Mouse (Mus musculus) spleen, postnatal 10 days (tissue): ENCODE data around the gene Hivep2.
A peak's percentile ranks its signal among the peaks of the same experiment; 100 is the strongest.

Experiments
- DNase-seq, 2 experiments: peaks; one replicate each; pipeline ENCODE4 v3.0.0; 2021 to 2022; ENCODE audit warnings: low spot score in 2 of 2

The Hivep2 gene

DNA sequence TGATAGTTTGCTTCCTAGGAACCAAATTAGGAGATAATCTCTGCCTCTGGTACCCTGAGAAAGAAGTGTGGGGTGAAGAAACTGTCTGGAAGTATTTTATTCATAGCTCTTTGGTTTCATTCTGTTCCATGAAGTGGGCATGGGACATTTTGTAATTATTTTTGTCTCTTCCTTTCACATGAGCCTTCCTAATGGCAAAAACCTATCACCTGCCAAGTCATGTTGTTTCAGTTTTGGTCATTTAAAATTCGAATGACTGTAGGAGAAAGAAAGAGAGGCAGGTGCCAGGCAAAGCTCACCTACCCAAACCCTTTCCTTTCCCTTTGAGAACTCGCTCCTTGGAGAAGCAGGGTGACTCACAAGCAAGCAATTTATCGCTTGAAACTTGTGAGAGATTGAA is 53.3 kb downstream of the Hivep2 start:
- DNase-seq: no peak

GRCm38 (mm10) chr10:14020253-14020652 is 54.4 kb downstream of the Hivep2 start:
- no peak for DNase-seq

- no peak for DNase-seq
Measured at GRCm38 (mm10) chr10:14024971-14025370, 59.1 kb downstream of the Hivep2 start.

GRCm38 (mm10) chr10:14027751-14028150 is 61.9 kb downstream of the Hivep2 start:
- no peak for DNase-seq

GRCm38 (mm10) chr10:14028956-14029355 is 63.1 kb downstream of the Hivep2 start:
- DNase-seq: no peak

DNA sequence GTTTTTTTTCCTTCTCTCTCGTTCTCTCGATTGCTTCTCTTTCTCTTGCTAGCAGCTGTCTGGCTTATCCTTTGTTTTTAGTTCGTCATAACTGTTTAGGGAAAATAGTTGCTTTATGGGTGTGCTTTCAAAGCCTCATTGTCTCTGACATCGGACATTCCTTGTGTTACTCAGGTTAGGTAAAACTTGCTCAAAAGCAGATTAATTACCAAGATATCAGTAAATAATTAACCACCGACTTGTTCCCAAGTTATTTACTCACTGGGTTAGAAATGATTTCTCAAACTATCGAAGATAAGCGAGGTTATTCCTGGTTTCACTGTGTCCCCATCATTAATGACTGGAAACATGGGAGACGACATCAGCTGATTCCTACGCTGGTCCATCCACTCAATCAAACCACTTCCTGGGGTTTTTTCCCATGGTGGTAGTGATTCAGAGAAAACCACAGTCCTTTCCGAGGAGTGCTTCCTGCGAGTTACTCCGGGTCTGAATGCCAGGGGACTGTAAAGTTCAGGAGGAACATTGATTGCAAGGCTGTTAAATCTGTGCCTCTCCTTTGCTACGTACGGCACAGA is 64.7 kb downstream of the Hivep2 start:
- DNase-seq: no peak

- no peak for DNase-seq
Measured at GRCm38 (mm10) chr10:14032532-14032931, 66.7 kb downstream of the Hivep2 start.

- no peak for DNase-seq
Measured at GRCm38 (mm10) chr10:14034046-14034445, 68.2 kb downstream of the Hivep2 start.

- DNase-seq: no peak
Measured at GRCm38 (mm10) chr10:14034790-14035189, 68.9 kb downstream of the Hivep2 start.

GRCm38 (mm10) chr10:14035607-14036006 is 69.7 kb downstream of the Hivep2 start:
- no peak for DNase-seq

GRCm38 (mm10) chr10:14036472-14036871 is 70.6 kb downstream of the Hivep2 start:
- DNase-seq: no peak

GRCm38 (mm10) chr10:14037977-14038489 is 72.2 kb downstream of the Hivep2 start:
- no peak for DNase-seq

DNA sequence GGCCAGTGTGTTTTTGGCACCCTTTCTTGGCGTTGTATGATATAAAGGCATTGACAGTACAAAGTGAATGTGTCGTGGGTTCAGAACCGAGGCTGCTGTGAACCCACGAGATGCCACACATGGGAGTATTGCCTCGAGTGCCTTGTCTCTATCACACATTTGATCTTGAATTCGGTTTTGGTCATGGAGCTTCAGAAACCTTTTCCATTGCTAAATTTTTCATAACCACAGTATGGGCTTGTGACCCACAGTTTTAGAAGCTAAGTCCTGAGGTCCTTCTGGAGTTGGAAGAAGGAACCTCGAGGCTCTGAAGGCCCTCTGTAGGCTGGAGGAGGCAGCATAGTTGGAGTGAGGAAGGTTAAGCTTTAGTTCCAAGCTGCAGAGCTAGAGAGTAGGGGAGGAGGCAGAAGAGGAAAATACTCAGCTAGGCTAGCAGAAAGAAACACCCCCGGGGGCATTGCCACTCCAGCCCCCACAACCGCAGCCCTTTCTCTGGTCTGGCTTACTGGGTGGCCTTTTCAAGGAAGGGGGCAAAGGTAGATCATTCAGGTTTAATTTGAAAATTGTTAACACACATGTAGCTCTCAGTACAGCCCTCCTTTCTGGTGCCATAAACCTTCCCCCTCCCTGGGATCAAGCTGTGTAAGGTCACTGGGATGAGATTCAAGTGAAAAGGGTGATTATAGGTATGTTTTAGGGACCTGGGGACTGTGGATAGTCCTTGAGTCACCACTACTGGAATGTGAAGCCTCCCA is 75.0 kb downstream of the Hivep2 start:
- no peak for DNase-seq

DNA sequence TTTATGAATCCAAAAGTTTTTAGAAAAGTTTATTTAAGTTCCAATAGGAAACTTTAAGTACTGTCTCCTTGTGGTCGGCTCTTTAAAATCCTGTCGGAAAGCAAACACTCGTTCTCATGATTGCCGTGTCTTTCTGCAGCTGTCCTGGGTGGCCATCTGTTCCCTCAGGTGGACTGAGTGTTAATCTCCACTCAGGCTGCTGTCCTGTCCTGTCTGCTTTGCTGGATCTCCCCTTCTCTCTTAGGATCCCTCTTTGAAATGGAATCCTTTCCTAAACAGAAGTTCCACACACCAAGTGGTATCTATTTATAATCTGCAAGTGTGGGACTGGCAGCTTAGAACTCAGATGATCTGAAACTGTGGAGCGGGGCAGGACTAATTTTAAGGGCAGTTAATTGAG is 75.7 kb downstream of the Hivep2 start:
- DNase-seq: no peak

- DNase-seq: no peak
Measured at GRCm38 (mm10) chr10:14042539-14043348, 76.9 kb downstream of the Hivep2 start.

DNA sequence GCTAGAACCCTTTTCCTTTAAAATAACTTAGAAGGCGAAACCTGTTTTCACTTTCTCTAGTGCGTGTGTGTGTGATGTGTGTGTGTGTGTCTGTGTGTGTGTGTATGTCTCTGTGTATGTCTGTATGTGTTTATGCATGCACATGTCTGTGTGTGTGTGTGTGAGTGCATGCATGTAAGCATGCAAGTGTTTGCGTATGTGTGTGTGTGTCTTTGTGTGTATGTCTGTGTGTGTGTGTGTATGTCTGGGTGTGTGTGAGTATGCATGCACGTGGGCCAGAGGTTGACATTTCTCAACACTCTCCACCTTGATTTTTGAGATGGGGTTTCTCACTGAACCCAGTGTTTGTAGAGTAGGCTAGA is 77.5 kb downstream of the Hivep2 start:
- DNase-seq: no peak

GRCm38 (mm10) chr10:14044046-14044782 is 78.3 kb downstream of the Hivep2 start:
- peak in 1 of 2 experiments; percentile 60 for DNase-seq

DNA sequence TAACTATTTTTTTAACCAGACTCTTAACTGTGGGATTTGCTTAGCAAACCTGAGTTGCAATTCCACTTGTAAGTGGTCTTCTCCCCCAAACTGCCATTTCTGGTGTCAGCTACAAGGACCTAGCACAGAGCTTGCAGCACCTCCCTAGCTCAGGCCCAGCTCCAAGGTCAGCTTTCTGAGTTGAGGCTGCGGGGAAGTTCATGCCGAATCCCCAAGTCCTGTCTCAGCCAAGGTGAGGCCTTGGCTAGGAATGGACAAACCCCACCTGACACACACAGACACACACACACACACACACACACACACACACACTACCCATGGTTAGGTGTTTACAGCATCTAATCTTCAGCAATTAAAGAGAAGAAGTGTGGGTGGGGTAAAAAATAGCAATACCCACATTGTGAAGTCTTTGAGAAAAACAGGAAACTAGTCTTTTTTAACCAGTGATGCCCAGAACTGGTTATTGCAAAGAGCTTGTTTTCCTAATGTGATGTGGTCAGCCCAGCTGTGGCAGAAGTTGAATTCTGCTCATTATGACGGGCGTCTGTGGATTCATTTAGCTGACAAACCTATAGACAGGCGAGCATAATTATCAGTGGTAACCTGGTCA is 79.0 kb downstream of the Hivep2 start:
- peak in 1 of 2 experiments; percentile 36 for DNase-seq

GRCm38 (mm10) chr10:14045745-14046144 is 79.9 kb downstream of the Hivep2 start:
- peak in 1 of 2 experiments; percentile 64 for DNase-seq

GRCm38 (mm10) chr10:14046171-14046651 is 80.3 kb downstream of the Hivep2 start:
- no peak for DNase-seq

GRCm38 (mm10) chr10:14046935-14047334 is 81.1 kb downstream of the Hivep2 start:
- DNase-seq: peak in 1 of 2 experiments; percentile 54
